Mouse (Mus musculus) bone marrow, adult 2 months (tissue): Measurements from ENCODE around the gene Myadm. TPM values are rescaled to one million over a fixed set of nuclear protein-coding genes. Genes with fewer than 3 reads are reported as not detected.
A peak's percentile ranks its signal among the peaks of the same experiment; 100 is the strongest.

ENCODE experiments used
- H3K27ac ChIP-seq: fragments of 200-500 bp; 2 replicates; pipeline ENCODE4 v1.5.1; 2012; ENCODE audit warnings: low read depth, mild to moderate bottlenecking, control low read depth, inconsistent platforms, low read length; ENCODE audit not compliant: control insufficient read depth, poor library complexity, insufficient read depth
- H3K4me1 ChIP-seq: fragments of 200-500 bp; 2 replicates; pipeline ENCODE4 v1.6.1; 2011; ENCODE audit warnings: low read length; ENCODE audit not compliant: control insufficient read depth, insufficient read depth
- H3K4me3 ChIP-seq: fragments of 200-500 bp; replicated peaks from 2 replicates; pipeline ENCODE3; 2011; ENCODE audit warnings: mild to moderate bottlenecking, low read depth, low read length, control low read depth; ENCODE audit not compliant: control insufficient read depth
- CTCF ChIP-seq: fragments of 200-500 bp; IDR thresholded peaks from 2 replicates; pipeline ENCODE4 v1.5.1; 2011; ENCODE audit warnings: low read length, control low read depth; ENCODE audit not compliant: control insufficient read depth, insufficient read depth
- POLR2A ChIP-seq: fragments of 200-500 bp; IDR thresholded peaks from 2 replicates; pipeline ENCODE4 v1.6.1; 2011; ENCODE audit warnings: low read depth, mild to moderate bottlenecking, control low read depth, low read length, borderline replicate concordance; ENCODE audit not compliant: control insufficient read depth
- WGBS: fragments of 180-500 bp; shearing (Covaris S2); methylation state at CpG from one replicate; pipeline ENCODE4 v1.1.7; 2018; 5-methylcytosine and 5-hydroxymethylcytosine counted together
- polyA plus RNA-seq: library from polyadenylated mRNA; stranded (reverse); fragments of >200 nt; gene quantifications from 2 replicates; pipeline ENCODE4 v1.2.4, GENCODE M21; 2011; ENCODE audit warnings: low replicate concordance; ENCODE audit not compliant: missing spikeins, insufficient read depth, insufficient read length

Gene Myadm
- polyA plus RNA-seq, 1 experiment: 19.7 TPM

- peak overlapping the region; percentile 54 for H3K27ac ChIP-seq
- WGBS: 1% methylated on average over 14 of the region's 14 CpGs
- H3K4me3 ChIP-seq: peak overlapping the region; percentile 70
- no peak for TF ChIP-seq CTCF
- no peak; the same call in 1 of the 2 replicates for TF ChIP-seq POLR2A
- peaks cover 4% of the 10 kb centered on the region; the same call in 1 of the 2 replicates for H3K4me1 ChIP-seq
Observed at GRCm38 (mm10) chr7:3292791-3293190, 3.9 kb downstream of the Myadm start.

GRCm38 (mm10) chr7:3294794-3295193 is 5.9 kb downstream of the Myadm start:
- WGBS: 41% methylated on average over 1 of the region's 1 CpGs
- Histone ChIP-seq H3K27ac (peak overlapping the region; percentile 54; the same call in 1 of the 2 replicates), H3K4me3 (no peak overlapping the region), H3K4me1 (peaks cover 4% of the 10 kb centered on the region; the same call in 1 of the 2 replicates)
- no peak for TF ChIP-seq POLR2A
- no peak for TF ChIP-seq CTCF

- Histone ChIP-seq H3K4me1 (peaks cover 4% of the 10 kb centered on the region; the same call in 1 of the 2 replicates), H3K4me3 (no peak overlapping the region), H3K27ac (peak overlapping the region; percentile 54; the same call in 1 of the 2 replicates)
- 39% methylated on average over 5 of the region's 5 CpGs for WGBS
- TF ChIP-seq CTCF (no peak), POLR2A (no peak)
Observed at GRCm38 (mm10) chr7:3295321-3296110, 6.6 kb downstream of the Myadm start.

- H3K4me3 ChIP-seq: no peak overlapping the region
- no peak overlapping the region for H3K27ac ChIP-seq
- peaks cover 1% of the 10 kb centered on the region; the same call in 1 of the 2 replicates for H3K4me1 ChIP-seq
- TF ChIP-seq POLR2A: no peak
- TF ChIP-seq CTCF: no peak
- WGBS: 91% methylated on average over 16 of the region's 16 CpGs
Observed at GRCm38 (mm10) chr7:3296711-3297110, 7.8 kb downstream of the Myadm start.

- TF ChIP-seq POLR2A (no peak), CTCF (0 out of 2 replicates have a peak, but pooled peaks have one; percentile 23)
- no peak overlapping the region for H3K4me3 ChIP-seq
- WGBS: 50% methylated on average over 7 of the region's 7 CpGs
- peaks cover under 1% of the 10 kb centered on the region; the same call in 1 of the 2 replicates for H3K4me1 ChIP-seq
- H3K27ac ChIP-seq: no peak overlapping the region
Observed at GRCm38 (mm10) chr7:3299941-3300617, 11.2 kb downstream of the Myadm start.

GRCm38 (mm10) chr7:3300891-3301627 is 12.2 kb downstream of the Myadm start:
- Histone ChIP-seq H3K27ac (no peak overlapping the region), H3K4me3 (no peak overlapping the region), H3K4me1 (no peaks in the 10 kb centered on the region; the same call in 1 of the 2 replicates)
- TF ChIP-seq CTCF (no peak), POLR2A (no peak)
- 63% methylated on average over 8 of the region's 8 CpGs for WGBS

GRCm38 (mm10) chr7:3301628-3302555 is 13.0 kb downstream of the Myadm start:
- TF ChIP-seq POLR2A: no peak
- TF ChIP-seq CTCF: no peak
- Histone ChIP-seq H3K27ac (no peak overlapping the region), H3K4me3 (no peak overlapping the region), H3K4me1 (no peaks in the 10 kb centered on the region; the same call in 1 of the 2 replicates)
- 3% methylated on average over 33 of the region's 33 CpGs for WGBS
